Mouse (Mus musculus) heart, adult 2 months (tissue): Measurements from ENCODE around the gene Ahnak2.

Source experiments
- CTCF ChIP-seq: fragments of 200-600 bp; IDR thresholded peaks from 2 replicates; pipeline ENCODE4 v1.8.1; 2022; ENCODE audit warnings: antibody characterized with exemption, mild to moderate bottlenecking, moderate library complexity
- EP300 ChIP-seq: fragments of 200-500 bp; IDR thresholded peaks from 2 replicates; pipeline ENCODE4 v1.6.1; 2011; ENCODE audit warnings: low read depth, low read length, control low read depth; ENCODE audit not compliant: insufficient read depth
- POLR2A ChIP-seq: fragments of 200-500 bp; IDR thresholded peaks from 2 replicates; pipeline ENCODE4 v1.6.1; 2011; ENCODE audit warnings: mild to moderate bottlenecking, low read depth, low read length, control low read depth; ENCODE audit not compliant: insufficient read depth

DNA sequence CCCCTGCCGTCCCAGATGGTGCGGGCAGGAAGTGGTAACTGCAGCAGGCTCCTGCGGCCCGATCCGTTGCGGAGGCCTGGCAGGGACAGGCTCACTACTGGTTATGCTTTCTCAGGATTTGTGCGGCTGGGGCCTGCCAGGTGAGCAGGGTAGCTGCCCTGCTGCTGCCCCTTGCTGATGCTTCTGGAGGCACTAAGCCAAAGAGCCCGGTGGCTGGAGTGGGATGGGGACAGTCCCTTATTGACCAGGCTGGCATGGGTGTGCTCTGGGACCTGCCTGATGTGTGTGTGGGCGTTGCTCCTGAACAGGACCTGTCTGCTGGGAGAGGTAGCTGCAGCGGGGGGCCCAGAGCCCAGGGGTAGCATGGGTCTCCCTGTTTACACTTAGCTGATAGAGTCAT, 56.7 kb downstream of the Ahnak2 start:
- TF ChIP-seq POLR2A (no peak), CTCF (no peak), EP300 (no peak)
